Mouse (Mus musculus) C2C12 (cell line): Measurements from ENCODE around the gene Duox1. TPM values are rescaled to one million over a fixed set of nuclear protein-coding genes. Genes with fewer than 3 reads are reported as not detected.
A peak's percentile ranks its signal among the peaks of the same experiment; 100 is the strongest.

ENCODE experiments used
- H3K27me3 ChIP-seq: one replicate; pipeline ENCODE4 v1.6.1; 2011; ENCODE audit not compliant: control insufficient read depth, insufficient read depth, insufficient read length
- H3K36me3 ChIP-seq: one replicate; pipeline ENCODE4 v1.6.1; 2011; ENCODE audit not compliant: control insufficient read depth, insufficient read depth
- H3K4me3 ChIP-seq: one replicate; pipeline ENCODE4 v1.5.1; 2011; ENCODE audit warnings: mild to moderate bottlenecking, control low read depth; ENCODE audit not compliant: poor library complexity, insufficient read depth, severe bottlenecking
- H3K79me2 ChIP-seq: one replicate; pipeline ENCODE4 v1.6.1; 2011; ENCODE audit not compliant: control insufficient read depth, insufficient read depth
- H3K79me3 ChIP-seq: one replicate; pipeline ENCODE4 v1.6.1; 2011; ENCODE audit warnings: low read depth, control low read depth
- H3ac ChIP-seq: one replicate; pipeline ENCODE3; 2011; ENCODE audit warnings: low read depth; ENCODE audit not compliant: control insufficient read depth, insufficient read length
- CEBPB ChIP-seq: IDR thresholded peaks from one replicate; pipeline ENCODE4 v1.6.1; 2011; ENCODE audit warnings: low read depth, mild to moderate bottlenecking, control low read depth, moderate library complexity
- CTCF ChIP-seq: IDR thresholded peaks from one replicate; pipeline ENCODE4 v1.5.1; 2011; ENCODE audit not compliant: control insufficient read depth, insufficient read depth, insufficient read length
- FOSL1 ChIP-seq: IDR thresholded peaks from one replicate; pipeline ENCODE4 v1.8.0; 2011; ENCODE audit warnings: mild to moderate bottlenecking, low read length; ENCODE audit not compliant: poor library complexity, insufficient read depth, severe bottlenecking
- MAX ChIP-seq: IDR thresholded peaks from one replicate; pipeline ENCODE4 v1.6.1; 2011; ENCODE audit warnings: mild to moderate bottlenecking, control low read depth
- MYOD1 ChIP-seq: IDR thresholded peaks from one replicate; pipeline ENCODE4 v1.6.1; 2011; ENCODE audit warnings: low read depth; ENCODE audit not compliant: control insufficient read depth, insufficient read length
- MYOG ChIP-seq: IDR thresholded peaks from one replicate; pipeline ENCODE4 v1.6.1; 2011; ENCODE audit not compliant: control insufficient read depth, insufficient read length; ENCODE audit errors: extremely low read depth
- USF1 ChIP-seq: IDR thresholded peaks from one replicate; pipeline ENCODE4 v1.6.1; 2011; ENCODE audit warnings: low read depth, mild to moderate bottlenecking, control low read depth, moderate library complexity
- polyA plus RNA-seq: library from polyadenylated mRNA; unstranded; fragments of >200 nt; fragmentation: generic; extraction: Trizol; gene quantifications from one replicate; pipeline ENCODE4 v1.2.1, GENCODE M21; 2012; ENCODE audit warnings: missing spikeins

Duox1 gene
- polyA plus RNA-seq, 1 experiment, result 0.14 TPM

GRCm38 (mm10) chr2:122377751-122378246, 62.3 kb downstream of the Duox1 start:
- H3ac ChIP-seq, result peak overlapping the region; percentile 70
- TF ChIP-seq MYOD1 (no peak), MAX (peak; percentile 52)
- H3K79me3 ChIP-seq, result no peaks in the 10 kb centered on the region
- H3K27me3 ChIP-seq, result no peaks in the 10 kb centered on the region
- no peaks in the 10 kb centered on the region for H3K79me2 ChIP-seq
- peak overlapping the region; percentile 84 for H3K4me3 ChIP-seq
- H3K36me3 ChIP-seq, result no peaks in the 10 kb centered on the region

- Histone ChIP-seq H3K4me3 (peak overlapping the region; percentile 84), H3K36me3 (no peaks in the 10 kb centered on the region), H3ac (peak overlapping the region; percentile 24), H3K27me3 (no peaks in the 10 kb centered on the region), H3K79me3 (no peaks in the 10 kb centered on the region), H3K79me2 (no peaks in the 10 kb centered on the region)
- TF ChIP-seq MYOD1 (no peak), MYOG (no peak), FOSL1 (no peak), MAX (no peak), CTCF (no peak), CEBPB (no peak), USF1 (no peak)
Measured at GRCm38 (mm10) chr2:122378421-122379291, 63.2 kb downstream of the Duox1 start.

DNA sequence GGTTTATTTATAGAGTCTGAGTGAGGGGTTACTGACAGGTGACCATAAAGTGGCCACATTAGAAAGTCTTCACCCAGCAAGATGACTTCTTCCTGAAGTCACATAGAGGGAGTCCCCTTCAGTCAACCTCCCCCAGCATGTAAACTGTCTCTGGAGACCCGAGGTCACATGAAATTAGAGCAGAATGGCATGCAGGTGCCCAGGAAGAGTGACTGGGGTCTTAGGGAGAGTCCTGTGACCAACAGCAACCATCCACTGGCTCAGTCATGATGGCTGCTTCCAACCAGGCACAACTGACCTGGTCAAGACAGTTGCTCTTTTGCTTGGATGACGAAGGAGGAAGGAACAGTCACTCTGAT, 63.8 kb downstream of the Duox1 start:
- no peaks in the 10 kb centered on the region for H3K27me3 ChIP-seq
- no peaks in the 10 kb centered on the region for H3K79me3 ChIP-seq
- TF ChIP-seq FOSL1 (no peak), CEBPB (no peak), USF1 (no peak), MAX (no peak), MYOG (no peak), CTCF (no peak), MYOD1 (no peak)
- H3ac ChIP-seq, result no peak overlapping the region
- H3K36me3 ChIP-seq, result no peaks in the 10 kb centered on the region
- no peak overlapping the region for H3K4me3 ChIP-seq
- no peaks in the 10 kb centered on the region for H3K79me2 ChIP-seq

DNA sequence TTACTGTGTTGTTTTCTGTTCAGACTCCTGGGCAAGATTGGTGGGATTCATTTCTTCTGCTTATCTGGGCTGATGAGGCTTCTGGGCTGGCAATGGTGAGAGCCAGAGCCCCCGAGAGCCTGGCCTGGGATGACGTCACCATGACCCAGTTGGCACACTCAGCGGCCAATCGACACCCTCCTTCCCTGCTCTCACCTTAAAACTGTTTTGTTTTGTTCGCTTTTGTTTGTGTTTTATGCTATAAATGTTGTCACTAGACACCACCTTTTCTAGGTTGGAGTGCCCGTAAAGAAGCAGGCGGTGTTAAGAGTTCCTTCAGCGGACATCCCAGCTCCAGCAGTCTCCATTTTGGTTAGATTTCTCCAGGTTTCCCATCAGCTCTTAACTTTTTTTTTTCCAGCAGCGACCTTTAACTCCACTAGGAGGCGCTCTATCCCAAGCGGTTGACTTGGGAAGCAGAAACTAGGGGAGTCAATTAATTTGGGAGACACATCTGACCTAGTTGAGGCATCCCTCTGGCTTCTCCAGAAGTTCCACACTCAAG, 65.4 kb downstream of the Duox1 start:
- TF ChIP-seq MAX, result no peak
- TF ChIP-seq FOSL1, result no peak
- TF ChIP-seq CEBPB, result no peak
- TF ChIP-seq CTCF, result no peak
- TF ChIP-seq USF1, result no peak
- TF ChIP-seq MYOG, result no peak
- TF ChIP-seq MYOD1, result no peak
- no peaks in the 10 kb centered on the region for H3K79me2 ChIP-seq
- no peaks in the 10 kb centered on the region for H3K36me3 ChIP-seq
- no peaks in the 10 kb centered on the region for H3K27me3 ChIP-seq
- H3ac ChIP-seq, result no peak overlapping the region
- H3K4me3 ChIP-seq, result no peak overlapping the region
- no peaks in the 10 kb centered on the region for H3K79me3 ChIP-seq

- Histone ChIP-seq H3K4me3 (no peak overlapping the region), H3K79me3 (no peaks in the 10 kb centered on the region), H3K36me3 (no peaks in the 10 kb centered on the region), H3K27me3 (no peaks in the 10 kb centered on the region), H3ac (no peak overlapping the region), H3K79me2 (no peaks in the 10 kb centered on the region)
- TF ChIP-seq USF1, result no peak
- TF ChIP-seq MYOD1, result no peak
- TF ChIP-seq MAX, result no peak
Measured at GRCm38 (mm10) chr2:122381329-122382103, 66.0 kb downstream of the Duox1 start.

DNA sequence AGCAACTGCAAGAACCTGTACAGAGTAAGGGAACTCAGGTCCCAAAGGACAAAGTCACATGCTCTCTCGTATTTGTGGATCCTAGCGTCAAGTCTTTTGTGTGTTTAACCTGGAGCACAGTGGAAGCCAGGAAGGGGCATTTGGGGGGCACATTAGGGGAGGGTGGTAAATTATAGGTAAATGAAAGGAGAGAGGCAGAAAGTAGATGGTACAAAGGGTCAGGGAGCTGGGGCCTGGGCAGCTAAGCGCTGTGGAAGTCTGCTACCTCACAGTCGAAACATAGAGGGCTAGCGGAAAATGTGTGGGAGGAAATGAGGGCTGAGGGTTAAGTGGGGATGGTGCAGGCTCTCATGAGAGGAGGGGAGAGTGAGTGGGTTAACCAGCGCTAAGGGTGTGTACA, 66.6 kb downstream of the Duox1 start:
- Histone ChIP-seq H3K36me3 (no peaks in the 10 kb centered on the region), H3K4me3 (no peak overlapping the region), H3K79me2 (no peaks in the 10 kb centered on the region), H3K79me3 (no peaks in the 10 kb centered on the region), H3K27me3 (no peaks in the 10 kb centered on the region), H3ac (no peak overlapping the region)
- TF ChIP-seq FOSL1, result no peak
- no peak for TF ChIP-seq MYOD1
- TF ChIP-seq MYOG, result no peak
- no peak for TF ChIP-seq MAX
- TF ChIP-seq USF1, result no peak
- no peak for TF ChIP-seq CTCF
- no peak for TF ChIP-seq CEBPB
